Mouse (Mus musculus) kidney, adult 9 months (tissue): Measurements from ENCODE around the gene Mreg.
A peak's percentile ranks its signal among the peaks of the same experiment; 100 is the strongest.
"Not testable (repeated sequence)": the region's sequence is repeated elsewhere in the genome, so short reads cannot be mapped to it uniquely, and the experiment has no call there.

ENCODE experiments used
- DNase-seq: peaks from one replicate; pipeline ENCODE4 v3.0.0; 2022

Gene Mreg

DNA sequence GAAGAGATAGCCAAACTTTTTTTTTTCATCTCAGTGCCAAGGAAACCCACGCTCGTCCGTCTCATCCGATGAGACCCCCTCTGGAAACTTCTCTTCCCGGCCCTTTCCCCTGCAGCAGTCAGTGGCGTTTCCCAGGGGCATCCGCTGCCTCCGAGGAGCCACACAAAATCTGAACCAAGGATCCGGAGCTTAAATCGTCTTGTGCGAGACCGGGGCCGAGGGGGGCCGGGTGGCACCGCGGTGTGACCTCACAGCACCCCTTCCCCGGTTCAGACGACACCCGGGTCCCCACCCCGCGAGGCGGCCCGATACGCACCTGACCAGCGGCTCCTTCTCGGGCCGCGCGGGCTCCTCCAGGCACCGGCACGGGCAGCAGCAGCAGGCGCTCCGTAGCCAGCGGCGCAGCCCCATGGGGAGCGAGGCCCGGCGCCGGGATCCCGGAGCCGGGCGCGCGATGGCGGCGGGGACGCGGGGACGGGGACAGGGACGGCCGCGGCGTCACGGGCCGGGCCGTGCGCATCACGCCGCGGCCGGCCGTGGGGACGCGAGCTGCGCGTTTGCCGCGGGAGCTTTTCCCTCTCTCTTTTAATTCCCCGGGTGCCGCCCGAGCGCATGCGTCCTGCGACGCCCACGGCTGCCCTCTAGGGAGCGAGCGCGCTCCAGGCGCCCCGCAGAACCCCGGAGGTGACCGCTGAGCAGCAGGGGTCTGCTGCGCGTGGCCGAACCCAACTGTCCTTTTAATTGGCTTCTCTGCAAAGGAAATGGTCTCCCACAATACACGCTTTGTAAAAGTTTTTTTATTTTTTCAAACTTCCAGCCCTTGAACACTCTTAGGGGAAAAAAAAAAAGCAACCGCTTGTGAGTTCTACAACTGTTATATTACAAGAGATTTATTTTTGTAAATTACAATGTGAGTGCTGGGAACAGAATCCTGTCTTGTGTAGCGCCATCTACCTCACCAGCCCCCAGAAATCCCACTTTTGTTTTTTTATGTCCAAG is at the start of gene Mreg:
Mreg (minus strand) TSS at position 607 of the 999 bp plus-strand sequence.
- DNase-seq = peak; percentile 52

DNA sequence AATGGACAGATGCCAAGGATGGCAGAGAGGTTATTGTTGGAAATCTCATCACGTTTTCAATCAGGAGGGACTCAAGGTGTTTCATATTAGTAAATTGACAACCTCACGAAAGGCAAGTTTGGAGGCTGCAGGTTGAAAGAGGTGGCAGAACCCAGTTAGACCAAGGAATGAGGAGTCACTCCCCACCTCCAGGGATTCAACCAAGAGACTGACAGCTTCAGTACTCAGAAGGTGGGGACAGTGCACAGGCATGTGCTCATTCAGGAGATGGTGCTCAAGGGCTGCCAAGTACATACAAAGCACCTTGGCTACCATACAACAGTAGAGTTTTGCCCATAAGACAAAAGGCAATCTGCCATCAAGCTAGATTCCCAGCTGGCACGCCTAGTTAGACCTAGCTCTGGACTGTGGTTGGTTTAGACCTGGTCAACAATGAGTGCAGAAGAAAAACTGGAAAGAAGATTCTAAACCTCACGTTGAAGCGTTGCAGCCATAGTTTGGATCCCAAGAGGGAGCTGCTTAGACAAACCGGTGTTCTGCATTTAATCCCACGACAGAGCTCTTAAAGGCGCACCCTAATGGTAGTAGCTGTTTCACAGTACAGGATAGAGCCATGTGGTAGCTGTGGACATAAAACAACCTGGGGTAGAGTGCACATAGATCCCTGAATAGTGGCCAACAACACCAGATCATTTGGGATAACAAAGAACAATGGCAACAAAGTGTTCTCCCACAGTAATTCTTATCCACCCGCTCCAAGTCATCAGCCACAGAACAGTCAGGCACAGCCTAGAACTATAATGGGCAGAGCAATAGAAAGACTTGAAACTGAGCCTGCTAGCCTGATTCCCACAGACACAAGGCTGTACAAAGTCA is 44.5 kb upstream of the Mreg start:
- no peak for DNase-seq

DNA sequence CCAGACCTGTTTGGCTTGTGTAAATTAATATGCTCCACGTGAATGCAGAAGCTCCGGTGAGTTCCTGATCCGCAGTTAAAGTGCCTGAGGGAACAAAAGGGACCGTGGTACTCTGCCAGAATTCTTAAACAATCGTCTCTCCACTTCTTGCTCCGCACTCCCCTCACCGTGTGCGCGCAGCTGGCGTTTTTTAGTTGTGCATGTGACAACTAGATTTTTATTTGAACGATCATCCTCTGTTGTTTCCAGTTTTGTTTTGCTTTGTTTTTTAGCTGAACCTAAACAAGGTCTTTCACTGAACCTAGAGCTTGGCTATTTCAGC is 43.7 kb upstream of the Mreg start:
- DNase-seq = no peak

DNA sequence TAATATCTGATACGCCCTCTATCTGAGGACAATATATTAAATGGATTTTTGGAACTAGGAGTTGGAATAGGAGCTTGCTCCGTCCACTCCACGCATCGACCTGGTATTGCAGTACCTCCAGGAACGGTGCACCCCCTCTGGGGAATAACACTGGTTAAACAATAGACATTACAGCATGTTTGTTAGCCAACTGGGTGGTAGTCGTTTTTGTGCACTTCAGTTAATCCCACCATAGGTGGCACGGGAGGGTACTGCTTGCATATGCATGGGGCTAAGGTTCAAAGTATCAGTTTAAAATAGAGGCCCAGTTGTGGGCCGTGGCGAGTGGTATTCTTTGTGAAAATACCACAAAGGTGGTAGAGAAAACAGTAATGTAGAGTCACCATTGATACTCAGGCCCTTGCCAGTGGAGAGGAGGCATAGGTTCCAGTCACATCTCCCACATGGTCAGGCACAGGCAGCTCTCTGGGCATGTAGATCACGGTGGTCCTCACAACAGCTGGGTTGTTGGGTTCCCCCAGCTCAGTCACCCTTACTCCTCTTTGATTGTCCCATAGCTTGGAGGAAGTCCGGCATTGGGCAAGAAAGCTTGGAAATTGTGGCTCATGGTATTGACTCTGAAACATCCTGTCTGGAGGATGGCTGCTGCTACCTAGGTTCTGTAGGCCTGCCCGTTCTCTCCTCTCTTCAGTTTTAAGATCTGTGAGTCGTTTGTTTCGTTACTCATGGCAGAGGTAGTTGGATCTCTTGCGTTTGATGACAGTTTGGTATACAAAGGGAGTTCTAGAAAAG is 43.2 kb upstream of the Mreg start:
- peak; percentile 68 for DNase-seq

DNA sequence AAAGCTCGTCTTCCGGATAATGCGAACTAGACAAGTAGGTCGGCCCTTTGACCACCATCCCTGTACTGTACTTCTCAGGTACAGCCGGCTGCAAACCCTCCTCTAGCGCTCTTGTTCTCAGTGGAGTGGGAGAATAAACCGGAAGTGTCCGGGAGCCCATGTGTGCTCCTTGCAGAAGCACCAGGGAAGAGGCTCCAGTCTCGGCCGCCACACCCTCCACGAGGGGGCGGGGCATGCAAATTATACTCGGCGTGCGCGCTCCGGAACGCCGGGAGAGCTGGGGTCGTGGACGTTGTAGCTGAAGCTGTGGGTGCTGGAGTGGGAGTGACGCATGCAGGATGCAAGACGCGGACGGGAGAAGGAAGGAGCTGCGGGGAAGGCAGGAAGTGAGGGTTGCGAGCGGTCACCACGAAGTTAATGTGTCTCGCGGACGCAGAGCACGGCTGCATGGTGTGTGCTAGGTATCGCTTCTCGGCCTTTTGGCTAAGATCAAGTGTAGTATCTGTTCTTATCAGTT is 42.5 kb upstream of the Mreg start:
- peak; percentile 88 for DNase-seq

DNA sequence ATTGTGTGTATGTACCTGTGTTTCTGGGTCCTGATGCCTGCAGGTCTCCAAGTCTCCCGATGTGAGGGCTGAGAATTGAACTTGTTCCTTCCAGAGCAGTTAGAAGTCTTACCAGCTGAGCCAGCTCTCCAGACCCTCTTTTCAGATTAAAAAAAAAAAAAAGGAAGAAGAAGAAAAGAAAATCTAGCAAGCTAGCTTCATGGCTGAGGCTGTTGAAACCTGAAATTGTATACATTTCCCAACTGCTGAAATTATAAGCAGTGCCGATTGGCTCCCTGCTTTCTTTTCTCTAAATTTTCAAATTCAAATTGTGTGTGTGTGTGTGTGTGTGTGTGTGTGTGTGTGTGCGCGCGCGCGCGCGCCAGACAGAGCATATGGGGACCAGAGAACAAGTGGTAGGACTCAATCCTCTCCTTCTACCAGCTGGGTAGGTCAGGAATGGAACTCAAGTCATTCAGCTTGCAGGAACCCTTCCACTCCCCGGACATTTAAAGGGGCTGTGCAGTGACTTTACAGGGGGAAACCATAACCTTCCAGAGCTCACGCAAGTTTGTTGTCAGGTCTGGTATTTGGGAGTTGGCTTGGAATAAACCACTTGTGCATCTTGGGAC is 41.9 kb upstream of the Mreg start:
- no peak for DNase-seq

DNA sequence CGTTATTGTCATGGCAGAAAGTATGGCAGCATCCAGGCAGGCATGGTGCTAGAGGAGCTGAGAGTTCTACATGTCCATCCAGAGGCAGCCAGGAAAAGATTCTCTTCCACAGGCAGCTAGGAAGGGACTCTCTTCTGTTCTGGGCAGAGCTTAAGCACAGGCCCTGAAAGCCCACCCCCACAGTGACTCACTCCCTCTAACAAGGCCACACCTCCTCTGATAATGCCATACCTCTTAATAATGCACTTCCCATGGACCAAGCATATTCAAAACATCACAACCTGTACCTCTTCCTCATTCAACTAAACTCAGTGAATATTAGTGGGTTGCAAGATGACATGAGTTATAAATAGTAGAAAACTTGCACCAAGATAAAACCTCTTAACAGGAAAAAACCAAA is 39.7 kb upstream of the Mreg start:
- no peak for DNase-seq

DNA sequence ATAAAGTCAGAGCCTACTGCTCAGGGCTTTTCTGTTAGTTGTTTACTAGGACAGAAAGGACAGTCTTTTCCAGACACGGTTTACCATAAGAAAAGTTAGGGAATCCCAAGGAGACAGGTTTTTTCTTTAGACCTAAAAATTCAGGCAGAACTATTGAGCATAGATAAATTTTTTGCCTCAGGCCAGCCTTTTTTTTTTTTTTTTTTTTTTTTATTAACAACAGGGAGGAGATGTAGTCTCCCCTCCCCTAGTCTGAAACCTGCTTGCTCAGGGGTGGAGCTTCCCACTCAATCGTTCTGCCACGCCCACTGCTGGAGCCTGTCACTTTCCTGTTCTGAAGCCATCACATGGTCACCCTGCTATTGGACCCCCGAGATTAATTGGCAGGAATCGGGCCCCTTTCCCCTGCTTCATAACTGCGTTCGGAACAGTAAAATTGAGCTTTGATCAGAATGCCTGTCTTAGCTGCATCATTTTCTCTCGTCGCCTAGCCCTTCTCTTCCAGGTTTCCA is 36.2 kb upstream of the Mreg start:
- not testable (repeated sequence) for DNase-seq

DNA sequence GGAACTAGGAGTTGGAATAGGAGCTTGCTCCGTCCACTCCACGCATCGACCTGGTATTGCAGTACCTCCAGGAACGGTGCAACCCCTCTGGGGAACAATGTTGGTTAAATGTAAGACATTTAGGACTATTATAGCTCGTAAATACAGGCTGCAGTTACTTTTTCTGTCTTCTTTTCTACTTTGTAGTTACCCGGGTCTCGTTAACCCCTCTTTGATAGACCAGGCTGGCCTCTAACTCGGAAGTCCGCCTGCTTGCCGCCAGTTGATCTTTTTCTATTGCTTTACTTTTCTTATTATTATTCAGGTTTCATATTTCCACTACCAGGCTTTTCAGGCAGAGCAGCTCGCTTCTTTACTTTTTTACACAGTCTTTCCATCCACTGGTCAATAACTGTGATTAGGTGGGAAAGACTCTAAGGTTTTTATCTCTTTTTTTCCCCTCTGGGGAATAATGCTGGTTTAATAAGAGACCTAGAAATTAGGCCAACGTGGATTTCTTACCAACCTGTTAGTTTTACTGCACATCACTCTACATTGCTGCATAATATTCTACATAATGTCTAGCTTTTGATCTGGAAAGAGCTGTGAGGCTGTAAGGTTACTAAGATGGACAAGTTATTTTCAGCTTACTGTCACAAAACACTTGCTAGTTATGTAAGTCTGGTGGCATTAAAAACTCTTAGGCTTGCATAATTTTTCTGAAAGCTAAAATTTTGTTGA is 32.4 kb upstream of the Mreg start:
- DNase-seq = no peak

DNA sequence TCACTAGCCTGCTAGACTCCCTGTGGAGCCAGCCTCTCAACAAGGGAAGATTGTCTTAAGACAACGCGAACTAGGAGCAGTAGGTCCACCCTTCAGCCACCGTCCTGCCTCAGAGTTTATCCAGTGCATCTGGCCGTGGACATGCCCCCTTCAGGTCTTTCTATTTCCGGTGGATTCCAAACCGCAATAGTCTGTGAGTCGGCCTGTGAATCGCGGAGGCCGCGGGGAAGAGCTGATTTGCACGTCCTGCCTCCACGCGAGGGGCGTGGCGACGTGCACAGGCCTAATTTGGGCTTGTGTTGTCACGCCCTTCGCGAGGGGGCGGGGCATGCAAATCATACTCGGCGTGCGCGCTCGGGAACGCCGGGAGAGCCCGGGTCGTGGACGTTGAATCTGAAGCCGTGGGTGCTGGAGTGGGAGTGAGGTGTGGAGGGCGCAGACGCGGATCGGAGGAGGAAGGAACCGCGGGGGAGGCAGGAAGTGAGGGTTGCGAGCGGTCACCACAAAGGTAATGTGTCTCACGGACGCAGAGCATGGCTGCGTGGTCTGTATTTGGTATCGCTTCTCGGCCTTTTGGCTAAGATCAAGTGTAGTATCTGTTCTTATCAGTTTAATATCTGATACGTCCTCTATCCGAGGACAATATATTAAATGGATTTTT is 31.7 kb upstream of the Mreg start:
- DNase-seq = peak; percentile 97

DNA sequence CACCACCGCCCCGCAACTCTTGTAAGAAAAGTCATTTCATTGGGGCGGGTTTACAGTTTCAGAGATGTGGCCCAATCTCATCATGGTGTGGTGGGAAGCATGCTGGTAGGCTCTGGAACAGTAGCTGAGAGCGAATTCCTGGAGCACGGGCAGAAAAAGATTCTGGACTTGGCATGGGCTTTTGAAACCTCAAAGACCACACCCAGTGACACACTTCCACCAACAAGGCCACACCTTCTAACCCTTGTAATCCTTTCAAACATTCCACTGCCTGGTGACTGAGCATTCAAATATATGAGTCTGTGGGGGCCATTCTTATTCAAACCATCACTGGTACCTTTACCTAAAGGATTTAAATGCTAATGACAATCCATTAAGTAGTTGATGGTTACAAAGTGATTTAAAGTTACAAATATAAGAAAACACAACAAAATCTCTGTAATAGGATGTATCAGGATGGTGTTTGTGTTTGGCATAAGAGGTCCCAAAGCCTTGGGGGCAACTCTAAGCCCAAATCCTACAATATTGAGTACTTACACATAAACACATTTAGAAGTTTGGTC is 30.6 kb upstream of the Mreg start:
- no peak for DNase-seq

DNA sequence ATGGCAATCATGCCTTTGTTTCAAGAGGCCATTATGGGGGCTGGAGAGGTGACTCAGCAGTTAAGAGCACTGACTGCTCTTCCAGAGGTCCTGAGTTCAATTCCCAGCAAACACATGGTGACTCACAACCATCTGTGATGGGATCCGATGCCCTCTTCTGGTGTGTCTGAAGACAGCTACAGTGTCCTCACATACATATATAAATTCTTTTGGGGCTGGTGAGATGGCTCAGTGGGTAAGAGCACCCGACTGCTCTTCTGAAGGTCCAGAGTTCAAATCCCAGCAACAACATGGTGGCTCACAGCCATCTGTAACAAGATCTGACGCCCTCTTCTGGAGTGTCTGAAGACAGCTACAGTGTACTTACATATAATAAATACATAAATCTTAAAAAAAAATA is 27.0 kb upstream of the Mreg start:
- DNase-seq = not testable (repeated sequence)

DNA sequence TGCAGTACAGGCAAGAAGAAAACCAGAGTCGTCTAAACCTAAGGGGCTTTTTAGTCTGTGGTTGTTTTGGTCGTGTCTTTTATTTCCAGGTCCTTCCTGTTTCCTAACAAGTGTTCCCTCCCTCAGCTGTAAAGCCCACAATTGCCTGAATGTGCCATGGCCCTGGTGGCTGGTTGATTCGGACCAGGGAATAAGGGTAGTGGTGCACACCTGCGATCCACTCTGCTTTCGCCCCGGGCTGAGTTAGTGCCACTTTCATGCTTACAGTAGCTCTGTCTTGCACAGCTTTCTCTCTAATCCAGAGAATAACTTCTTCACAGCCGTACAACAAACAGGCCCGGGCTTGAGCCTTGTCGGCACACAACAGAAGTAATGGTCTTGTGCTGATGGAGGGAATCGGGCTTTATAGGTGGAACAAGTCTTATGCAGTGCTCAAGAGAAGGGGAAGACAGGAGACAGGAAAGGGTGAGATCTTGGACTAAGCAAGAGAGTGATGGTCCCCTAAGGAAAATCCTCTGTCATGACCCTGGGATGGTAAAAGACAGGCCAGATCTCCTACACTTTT is 26.0 kb upstream of the Mreg start:
- DNase-seq = no peak

DNA sequence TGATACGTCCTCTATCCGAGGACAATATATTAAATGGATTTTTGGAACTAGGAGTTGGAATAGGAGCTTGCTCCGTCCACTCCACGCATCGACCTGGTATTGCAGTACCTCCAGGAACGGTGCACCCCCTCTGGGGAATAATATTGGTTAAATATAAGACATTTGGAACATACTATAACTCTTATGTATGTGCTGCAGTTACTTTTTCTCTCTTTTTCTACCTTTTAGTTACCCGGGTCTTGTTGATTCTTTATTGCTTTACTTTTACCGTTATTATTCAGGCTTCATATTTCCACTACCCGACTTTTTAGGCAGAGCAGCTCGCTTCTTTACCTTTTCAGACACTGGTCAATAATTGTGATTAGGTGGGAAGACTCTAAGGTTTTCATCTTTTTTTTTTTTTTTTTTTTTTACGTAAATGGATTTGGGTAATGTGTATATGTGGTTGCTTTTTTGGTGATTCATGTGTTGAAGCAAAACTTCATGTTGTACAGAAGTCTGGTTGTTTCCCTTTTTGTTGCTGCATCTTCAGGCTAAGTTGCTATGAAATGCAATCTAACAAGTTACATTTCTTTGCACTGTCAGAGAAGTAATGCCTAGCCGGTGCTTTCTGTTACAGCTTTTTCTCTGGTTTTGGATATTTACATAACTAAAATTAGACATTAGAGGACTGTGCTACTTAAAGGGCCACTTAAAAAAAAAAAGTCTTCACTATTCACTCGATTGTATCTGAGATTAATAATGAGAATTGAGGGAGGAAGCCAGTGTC is 25.1 kb upstream of the Mreg start:
- peak; percentile 70 for DNase-seq

DNA sequence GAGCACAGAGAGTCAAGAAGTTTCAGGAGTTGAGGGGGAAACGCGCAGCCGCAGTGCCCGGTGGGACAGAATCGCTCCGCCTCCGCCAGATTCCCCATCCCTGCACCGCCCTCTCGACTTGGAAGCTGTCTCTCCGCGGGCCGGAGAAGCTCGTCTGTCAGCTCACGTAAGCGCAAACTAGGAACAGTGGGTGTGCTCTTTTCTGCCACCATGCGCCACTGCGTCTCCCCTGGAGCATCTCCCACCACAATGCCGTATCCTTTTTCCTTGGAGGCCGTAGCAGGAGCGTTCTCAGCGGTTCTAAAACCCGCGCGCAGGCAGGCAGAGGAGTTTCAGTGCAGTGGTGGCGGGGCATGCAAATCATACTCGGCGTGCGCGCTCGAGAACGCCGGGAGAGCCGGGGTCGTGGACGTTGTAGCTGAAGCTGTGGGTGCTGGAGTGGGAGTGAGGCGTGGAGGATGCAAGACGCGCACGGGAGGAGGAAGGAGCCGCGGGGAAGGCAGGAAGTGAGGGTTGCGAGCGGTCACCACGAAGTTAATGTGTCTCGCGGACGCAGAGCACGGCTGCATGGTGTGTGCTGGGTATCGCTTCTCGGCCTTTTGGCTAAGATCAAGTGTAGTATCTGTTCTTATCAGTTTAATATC is 24.4 kb upstream of the Mreg start:
- DNase-seq = peak; percentile 64

DNA sequence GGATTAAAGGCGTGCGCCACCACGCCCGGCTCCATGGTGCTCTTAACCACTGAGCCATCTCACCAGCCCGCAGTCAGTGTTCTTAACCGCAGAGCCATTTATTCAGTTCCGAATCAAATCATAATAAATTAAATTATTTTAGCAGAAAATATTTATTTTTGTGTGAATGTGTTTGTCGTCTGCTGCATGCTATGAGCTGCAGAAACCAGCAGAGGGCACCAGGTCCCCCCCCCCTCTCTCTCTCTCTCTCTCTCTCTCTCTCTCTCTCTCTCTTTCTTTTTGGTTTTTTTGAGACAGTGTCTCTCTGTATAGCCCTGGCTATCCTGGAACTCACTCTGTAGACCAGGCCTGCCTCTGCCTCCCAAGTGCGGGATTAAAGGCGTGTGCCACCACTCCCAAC is 20.5 kb upstream of the Mreg start:
- DNase-seq = not testable (repeated sequence)

DNA sequence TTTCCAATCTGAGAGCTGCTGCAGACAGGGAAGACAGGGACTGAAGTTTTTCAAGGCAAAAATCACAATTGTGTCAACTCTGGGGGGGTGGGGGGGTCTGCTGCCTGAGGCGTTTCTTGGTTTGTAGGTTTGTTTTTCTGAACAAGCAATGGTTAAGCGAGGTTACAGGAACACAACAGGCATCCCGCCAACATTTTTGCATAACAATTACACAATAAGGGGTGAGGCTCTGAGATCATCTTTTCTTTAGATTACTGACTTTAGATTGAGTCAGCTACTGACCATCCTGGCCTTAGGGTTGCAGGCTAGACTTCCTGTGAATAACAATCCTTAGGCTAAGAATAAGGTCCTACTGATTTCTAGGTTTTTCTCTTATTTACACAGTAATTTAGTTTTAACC is 16.9 kb upstream of the Mreg start:
- DNase-seq = no peak

DNA sequence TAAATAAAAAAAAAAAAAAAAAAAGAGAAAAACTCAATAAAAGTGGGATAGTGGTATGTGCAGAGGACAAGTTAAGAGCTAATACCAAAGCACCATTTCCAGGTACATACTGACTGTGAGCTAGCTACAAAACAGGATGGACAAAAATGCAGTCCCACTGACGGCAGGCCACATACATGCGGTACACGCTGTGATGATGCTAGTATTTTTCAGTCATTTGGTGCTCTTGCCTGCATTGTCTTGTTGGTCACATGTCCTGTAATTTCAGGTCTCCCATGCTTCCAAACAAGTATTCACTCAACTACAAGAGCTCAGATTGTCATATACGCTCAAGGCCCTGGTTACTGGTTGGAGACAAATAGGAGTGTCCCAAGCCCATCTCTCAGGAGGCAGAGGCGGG is 15.4 kb upstream of the Mreg start:
- DNase-seq = no peak
